14 mouse cellular contexts compared by ENCODE assay signal in genomic region chr1:34306741-34307140, GRCm38 (mm10).
"Had no signal": no experiment of that assay in that cellular context is flagged by ENCODE, and none has a peak within 500 bp of the region (broad histone marks: within the 10 kb centered on the region; RNA-seq: fewer than 3 reads in every experiment).

No protein-coding gene starts in this region.

- H3K27ac ChIP-seq: intestine, embryonic 15.5 days; left cerebral cortex, adult 2 months; limb, embryonic 15.5 days; midbrain, embryonic 10.5 days; neural tube, embryonic 13.5 days had no signal

- H3K27me3 ChIP-seq: intestine, embryonic 15.5 days; limb, embryonic 15.5 days; neural tube, embryonic 13.5 days had no signal

- H3K9ac ChIP-seq: intestine, embryonic 15.5 days; limb, embryonic 15.5 days; neural tube, embryonic 13.5 days had no signal

- H3K4me2 ChIP-seq: intestine, embryonic 15.5 days; limb, embryonic 15.5 days; neural tube, embryonic 13.5 days had no signal

- H3K9me3 ChIP-seq: intestine, embryonic 15.5 days; limb, embryonic 15.5 days; midbrain, embryonic 10.5 days; neural tube, embryonic 13.5 days had no signal

- DNase-seq: lung, adult 2 months; lung, postnatal 4 days; retina, postnatal 1 day; right cerebral cortex, postnatal 4 days; spleen, adult 18-20 months; thymus, adult 2 months; thymus, postnatal 25 days had no signal

- H3K4me1 ChIP-seq: intestine, embryonic 15.5 days; limb, embryonic 15.5 days; midbrain, embryonic 10.5 days; neural tube, embryonic 13.5 days had no signal

- H3K4me3 ChIP-seq: intestine, embryonic 15.5 days; left cerebral cortex, adult 2 months; limb, embryonic 15.5 days; midbrain, embryonic 10.5 days; neural tube, embryonic 13.5 days had no signal

- ATAC-seq: intestine, embryonic 15.5 days; lung, postnatal 0 days; midbrain, embryonic 16.5 days had no signal
